Mouse (Mus musculus): ENCODE data around the gene Fbxl19. TPM values are rescaled to one million over a fixed set of nuclear protein-coding genes. Genes with fewer than 3 reads are reported as not detected.

Fbxl19 gene
- polyA plus RNA-seq, 2 experiments, result 0.85 to 10.8 TPM

GRCm38 (mm10) chr7:127716992-127717391 lies 27.4 kb upstream of the Fbxl19 start:
- Histone ChIP-seq H3K27me3 (ENCODE audit: control insufficient read depth, insufficient read depth, low read length) (peaks cover 3% of the 10 kb centered on the region), H3K27ac (no peak overlapping the region), H3K4me2 (ENCODE audit: low read depth) (peak overlapping the region; percentile 65), H3K36me3 (replicated peaks; ENCODE audit: control insufficient read depth, insufficient read depth, low read depth) (no peaks in the 10 kb centered on the region), H3K4me1 (replicated peaks; ENCODE audit: control insufficient read depth in 2 of 2, insufficient read depth in 2 of 2, low read length in 1 of 2) (peaks cover 2 to 9% of the 10 kb centered on the region in 2 experiments; a peak in 3 of 4 replicates), H3K9me3 (ENCODE audit: control insufficient read depth, low read length) (no peaks in the 10 kb centered on the region), H3K9ac (replicated peaks) (peak overlapping the region; percentile 14; the same call in 1 of the 2 replicates), H3K4me3 (ENCODE audit: insufficient read depth in 1 of 2, low read depth in 2 of 2, low read length in 2 of 2) (peak overlapping the region; percentile 23 to 26)
- TF ChIP-seq CTCF (IDR thresholded peaks at IDR 0.05; ENCODE audit: low read depth) (peak; percentile 56), EP300 (IDR thresholded peaks at IDR 0.05; ENCODE audit: low read depth) (no peak)
- 1% methylated on average over 41 of the region's 41 CpGs for WGBS (ENCODE audit: insufficient replicate concordance)
- ATAC-seq (ENCODE audit: insufficient read depth) (peak; percentile 52), DNase-seq (ENCODE audit: low read depth in 3 of 3, low spot score in 3 of 3) (peak in 1 of 3 experiments; percentile 23)

- no peak overlapping the region for H3K27ac ChIP-seq
- H3K4me1 ChIP-seq (replicated peaks; ENCODE audit: control insufficient read depth in 2 of 2, insufficient read depth in 2 of 2, low read length in 1 of 2), result no peaks in the 10 kb centered on the region
- ATAC-seq (ENCODE audit: insufficient read depth), result no peak
- no peak overlapping the region for H3K4me2 ChIP-seq (ENCODE audit: low read depth)
- H3K9me3 ChIP-seq (ENCODE audit: control insufficient read depth, low read length), result no peaks in the 10 kb centered on the region
- no peak for DNase-seq (ENCODE audit: low read depth in 3 of 3, low spot score in 3 of 3)
- WGBS (ENCODE audit: insufficient replicate concordance), result 66% methylated on average over 6 of the region's 6 CpGs
- H3K4me3 ChIP-seq (ENCODE audit: insufficient read depth in 1 of 2, low read depth in 2 of 2, low read length in 2 of 2), result no peak overlapping the region
- TF ChIP-seq CTCF (IDR thresholded peaks at IDR 0.05; ENCODE audit: low read depth) (no peak), EP300 (IDR thresholded peaks at IDR 0.05; ENCODE audit: low read depth) (no peak)
- no peaks in the 10 kb centered on the region for H3K36me3 ChIP-seq (replicated peaks; ENCODE audit: control insufficient read depth, insufficient read depth, low read depth)
- H3K9ac ChIP-seq (replicated peaks), result no peak overlapping the region
- peaks cover 3% of the 10 kb centered on the region for H3K27me3 ChIP-seq (ENCODE audit: control insufficient read depth, insufficient read depth, low read length)
Observed at GRCm38 (mm10) chr7:127718339-127718738, 26.0 kb upstream of the Fbxl19 start.

GRCm38 (mm10) chr7:127719258-127719657 lies 25.1 kb upstream of the Fbxl19 start:
- no peak overlapping the region for H3K27ac ChIP-seq
- no peak overlapping the region for H3K9ac ChIP-seq (replicated peaks)
- WGBS (ENCODE audit: insufficient replicate concordance), result 57% methylated on average over 6 of the region's 6 CpGs
- H3K4me2 ChIP-seq (ENCODE audit: low read depth), result no peak overlapping the region
- H3K36me3 ChIP-seq (replicated peaks; ENCODE audit: control insufficient read depth, insufficient read depth, low read depth), result no peaks in the 10 kb centered on the region
- no peak for TF ChIP-seq EP300 (IDR thresholded peaks at IDR 0.05; ENCODE audit: low read depth)
- TF ChIP-seq CTCF (IDR thresholded peaks at IDR 0.05; ENCODE audit: low read depth), result no peak
- no peaks in the 10 kb centered on the region for H3K4me1 ChIP-seq (replicated peaks; ENCODE audit: control insufficient read depth in 2 of 2, insufficient read depth in 2 of 2, low read length in 1 of 2)
- ATAC-seq (ENCODE audit: insufficient read depth), result no peak
- H3K27me3 ChIP-seq (ENCODE audit: control insufficient read depth, insufficient read depth, low read length), result peaks cover 3% of the 10 kb centered on the region
- no peaks in the 10 kb centered on the region for H3K9me3 ChIP-seq (ENCODE audit: control insufficient read depth, low read length)
- no peak for DNase-seq (ENCODE audit: low read depth in 3 of 3, low spot score in 3 of 3)
- no peak overlapping the region for H3K4me3 ChIP-seq (ENCODE audit: insufficient read depth in 1 of 2, low read depth in 2 of 2, low read length in 2 of 2)

- H3K27me3 ChIP-seq (ENCODE audit: control insufficient read depth, insufficient read depth, low read length), result no peaks in the 10 kb centered on the region
- no peak overlapping the region for H3K4me3 ChIP-seq (ENCODE audit: insufficient read depth in 1 of 2, low read depth in 2 of 2, low read length in 2 of 2)
- WGBS (ENCODE audit: insufficient replicate concordance), result 50% methylated on average over 2 of the region's 2 CpGs
- DNase-seq (ENCODE audit: low read depth in 3 of 3, low spot score in 3 of 3) (no peak), ATAC-seq (ENCODE audit: insufficient read depth) (no peak)
- H3K4me1 ChIP-seq (replicated peaks; ENCODE audit: control insufficient read depth in 2 of 2, insufficient read depth in 2 of 2, low read length in 1 of 2), result no peaks in the 10 kb centered on the region
- no peak overlapping the region for H3K9ac ChIP-seq (replicated peaks)
- TF ChIP-seq CTCF (IDR thresholded peaks at IDR 0.05; ENCODE audit: low read depth), result no peak
- TF ChIP-seq EP300 (IDR thresholded peaks at IDR 0.05; ENCODE audit: low read depth), result no peak
- no peak overlapping the region for H3K4me2 ChIP-seq (ENCODE audit: low read depth)
- no peaks in the 10 kb centered on the region for H3K9me3 ChIP-seq (ENCODE audit: control insufficient read depth, low read length)
- no peak overlapping the region for H3K27ac ChIP-seq
- no peaks in the 10 kb centered on the region for H3K36me3 ChIP-seq (replicated peaks; ENCODE audit: control insufficient read depth, insufficient read depth, low read depth)
Observed at GRCm38 (mm10) chr7:127725490-127725889, 18.9 kb upstream of the Fbxl19 start.

- Histone ChIP-seq H3K9me3 (ENCODE audit: control insufficient read depth, low read length) (no peaks in the 10 kb centered on the region), H3K27me3 (ENCODE audit: control insufficient read depth, insufficient read depth, low read length) (no peaks in the 10 kb centered on the region), H3K36me3 (replicated peaks; ENCODE audit: control insufficient read depth, insufficient read depth, low read depth) (no peaks in the 10 kb centered on the region), H3K27ac (no peak overlapping the region), H3K4me3 (ENCODE audit: insufficient read depth in 1 of 2, low read depth in 2 of 2, low read length in 2 of 2) (no peak overlapping the region), H3K4me1 (replicated peaks; ENCODE audit: control insufficient read depth in 2 of 2, insufficient read depth in 2 of 2, low read length in 1 of 2) (no peaks in the 10 kb centered on the region), H3K4me2 (ENCODE audit: low read depth) (no peak overlapping the region), H3K9ac (replicated peaks) (no peak overlapping the region)
- TF ChIP-seq EP300 (IDR thresholded peaks at IDR 0.05; ENCODE audit: low read depth), result no peak
- TF ChIP-seq CTCF (IDR thresholded peaks at IDR 0.05; ENCODE audit: low read depth), result no peak
- WGBS (ENCODE audit: insufficient replicate concordance), result 53% methylated on average over 6 of the region's 6 CpGs
- ATAC-seq (ENCODE audit: insufficient read depth) (no peak), DNase-seq (ENCODE audit: low read depth in 3 of 3, low spot score in 3 of 3) (no peak)
Observed at GRCm38 (mm10) chr7:127725924-127726323, 18.4 kb upstream of the Fbxl19 start.
